Mouse (Mus musculus) splenic B cell, adult 2 months (primary cell): Measurements from ENCODE around the gene Sde2.
A peak's percentile ranks its signal among the peaks of the same experiment; 100 is the strongest.

Experiments
- DNase-seq: peaks from one replicate; pipeline ENCODE4 v3.0.0-alpha.2; 2011; ENCODE audit warnings: low read depth, low spot score
- H3K27me3 ChIP-seq: 2 replicates; pipeline ENCODE4 v1.6.1; 2012; ENCODE audit warnings: mild to moderate bottlenecking, low read length, moderate library complexity, mixed read lengths; ENCODE audit not compliant: control insufficient read depth, poor library complexity, insufficient read depth, severe bottlenecking
- H3K36me3 ChIP-seq: 2 replicates; pipeline ENCODE4 v1.6.1; 2012; ENCODE audit warnings: mild to moderate bottlenecking, low read length, moderate library complexity, mixed read lengths; ENCODE audit not compliant: control insufficient read depth, poor library complexity, insufficient read depth, severe bottlenecking

Gene Sde2

GRCm38 (mm10) chr1:180848511-180849241 lies 2.3 kb upstream of the Sde2 start:
- Histone ChIP-seq H3K27me3 (no peaks in the 10 kb centered on the region), H3K36me3 (no peaks in the 10 kb centered on the region)
- peak; percentile 86 for DNase-seq

- H3K27me3 ChIP-seq = no peaks in the 10 kb centered on the region
- H3K36me3 ChIP-seq = 0 out of 2 replicates have a peak, but pooled peaks cover 3% of the 10 kb centered on the region
- DNase-seq = no peak
Observed at GRCm38 (mm10) chr1:180849701-180850301, 1.1 kb upstream of the Sde2 start.

GRCm38 (mm10) chr1:180858763-180859162 lies 7.8 kb downstream of the Sde2 start:
- no peaks in the 10 kb centered on the region for H3K27me3 ChIP-seq
- peaks cover 25% of the 10 kb centered on the region for H3K36me3 ChIP-seq
- DNase-seq = no peak

- no peak for DNase-seq
- H3K27me3 ChIP-seq = no peaks in the 10 kb centered on the region
Observed at GRCm38 (mm10) chr1:180860030-180860429, 9.1 kb downstream of the Sde2 start.

DNA sequence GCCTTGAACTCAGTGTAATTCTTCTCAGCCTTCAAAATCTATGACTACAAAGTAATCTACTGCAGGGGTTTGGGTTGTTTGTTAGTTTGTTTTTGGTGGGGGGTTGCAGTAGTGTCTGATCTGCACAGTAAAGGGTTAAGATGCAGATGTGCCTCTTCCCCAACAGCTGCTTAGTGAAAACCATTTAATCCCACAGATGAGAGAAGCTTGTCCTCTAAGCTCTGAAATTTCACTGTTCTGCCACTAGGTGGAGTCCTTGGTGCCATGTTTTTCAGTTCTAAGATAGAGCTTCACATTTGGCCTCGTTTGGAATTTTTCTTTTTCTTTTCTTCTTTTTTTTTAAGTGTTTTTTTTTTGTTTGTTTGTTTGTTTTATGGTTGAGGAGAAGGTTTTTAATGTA lies 12.7 kb downstream of the Sde2 start:
- Histone ChIP-seq H3K27me3 (no peaks in the 10 kb centered on the region), H3K36me3 (peaks cover 34% of the 10 kb centered on the region)
- DNase-seq = peak; percentile 75

More at GRCm38 (mm10) chr1:180860030-180860429, 9.1 kb downstream of the Sde2 start:
- peaks cover 24% of the 10 kb centered on the region for H3K36me3 ChIP-seq

GRCm38 (mm10) chr1:180866001-180866400 lies 15.1 kb downstream of the Sde2 start:
- DNase-seq = no peak

DNA sequence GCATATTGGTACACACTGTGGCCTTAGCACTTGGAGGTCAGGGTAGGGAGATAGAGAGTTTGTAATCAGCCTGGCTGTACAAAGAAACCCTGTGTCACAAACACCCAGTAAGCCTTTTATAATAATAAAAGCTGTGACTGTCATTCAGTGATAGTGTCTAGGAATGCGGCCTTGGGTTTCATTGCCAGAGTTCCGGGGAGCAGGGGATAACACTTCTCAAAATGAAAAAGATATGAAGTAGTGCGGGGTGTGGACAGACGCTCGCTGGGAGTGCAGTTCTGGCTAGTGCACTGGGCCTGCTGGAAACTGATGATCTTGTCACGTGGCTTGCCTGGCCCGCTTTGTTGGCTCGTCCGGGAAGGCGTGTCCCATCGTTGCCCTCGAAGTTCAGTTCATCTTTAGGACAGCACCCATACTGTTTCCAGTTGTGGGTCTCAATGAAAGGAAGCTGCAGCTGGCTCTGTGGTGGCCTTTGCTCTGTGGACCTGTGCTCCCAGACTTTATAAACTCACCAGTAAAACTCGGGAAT lies 19.3 kb downstream of the Sde2 start:
- H3K27me3 ChIP-seq = no peaks in the 10 kb centered on the region
- peaks cover 10% of the 10 kb centered on the region for H3K36me3 ChIP-seq
- DNase-seq = no peak

More at GRCm38 (mm10) chr1:180866001-180866400, 15.1 kb downstream of the Sde2 start:
- H3K27me3 ChIP-seq = no peaks in the 10 kb centered on the region
- peaks cover 24% of the 10 kb centered on the region for H3K36me3 ChIP-seq

- no peaks in the 10 kb centered on the region for H3K27me3 ChIP-seq
- DNase-seq = peak; percentile 91
- H3K36me3 ChIP-seq = no peaks in the 10 kb centered on the region
Observed at GRCm38 (mm10) chr1:180873861-180874484, 23.0 kb downstream of the Sde2 start.

- Histone ChIP-seq H3K36me3 (no peaks in the 10 kb centered on the region), H3K27me3 (no peaks in the 10 kb centered on the region)
- no peak for DNase-seq
Observed at GRCm38 (mm10) chr1:180874615-180875014, 23.7 kb downstream of the Sde2 start.

- Histone ChIP-seq H3K36me3 (no peaks in the 10 kb centered on the region), H3K27me3 (no peaks in the 10 kb centered on the region)
- DNase-seq = peak; percentile 70
Observed at GRCm38 (mm10) chr1:180875126-180875525, 24.2 kb downstream of the Sde2 start.

DNA sequence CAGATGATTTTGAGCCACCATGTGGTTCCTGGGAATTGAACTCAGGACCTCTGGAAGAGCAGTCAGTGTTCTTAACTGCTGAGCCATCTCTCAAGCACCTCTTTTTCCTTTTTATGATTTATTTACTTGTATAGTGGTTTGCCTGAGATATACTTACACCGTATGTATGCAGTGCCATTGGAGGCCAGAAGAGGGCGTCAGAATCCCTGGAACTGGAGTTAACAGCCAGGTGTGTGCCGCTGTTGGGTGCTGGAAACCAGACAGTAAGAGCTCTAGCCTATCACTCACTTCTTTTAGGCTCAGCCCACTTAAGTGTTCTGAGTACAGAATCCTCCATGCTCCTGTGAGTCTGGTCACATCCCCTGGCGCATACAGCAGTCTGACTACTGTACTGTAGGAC lies 26.5 kb downstream of the Sde2 start:
- DNase-seq = no peak
- Histone ChIP-seq H3K27me3 (no peaks in the 10 kb centered on the region), H3K36me3 (no peaks in the 10 kb centered on the region)

GRCm38 (mm10) chr1:180881768-180882167 lies 30.8 kb downstream of the Sde2 start:
- H3K27me3 ChIP-seq = no peaks in the 10 kb centered on the region
- no peaks in the 10 kb centered on the region for H3K36me3 ChIP-seq
- no peak for DNase-seq

- DNase-seq = no peak
- Histone ChIP-seq H3K36me3 (no peaks in the 10 kb centered on the region), H3K27me3 (no peaks in the 10 kb centered on the region)
Observed at GRCm38 (mm10) chr1:180883731-180884130, 32.8 kb downstream of the Sde2 start.

DNA sequence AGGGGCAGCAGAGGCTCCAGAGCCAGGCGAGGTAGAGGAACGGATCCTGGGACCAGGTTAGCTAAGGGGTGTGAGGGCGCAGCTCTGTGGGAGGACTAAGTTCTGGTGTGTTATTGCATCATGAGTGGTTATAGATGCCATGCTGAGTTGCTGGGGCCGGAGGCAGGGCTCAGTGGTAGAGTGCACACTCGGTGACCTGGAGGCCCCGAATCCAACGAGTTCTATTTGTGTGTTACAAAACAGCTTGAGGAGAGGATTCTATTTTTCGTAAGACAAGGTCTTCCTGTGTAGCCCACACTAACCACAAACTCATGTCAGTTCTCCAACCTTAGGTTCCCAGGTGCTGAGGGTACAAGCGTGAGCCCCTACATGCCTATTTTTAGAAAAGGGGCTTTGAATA lies 33.6 kb downstream of the Sde2 start:
- Histone ChIP-seq H3K27me3 (no peaks in the 10 kb centered on the region), H3K36me3 (no peaks in the 10 kb centered on the region)
- peak; percentile 19 for DNase-seq

GRCm38 (mm10) chr1:180888556-180889042 lies 37.7 kb downstream of the Sde2 start:
- DNase-seq = peak; percentile 26
- Histone ChIP-seq H3K36me3 (no peaks in the 10 kb centered on the region), H3K27me3 (no peaks in the 10 kb centered on the region)
